Mouse (Mus musculus) cortical plate, adult 2 months (tissue): ENCODE data around the gene Rundc1. TPM values are rescaled to one million over a fixed set of nuclear protein-coding genes. Genes with fewer than 3 reads are reported as not detected.
"Not testable (repeated sequence)": the region's sequence is repeated elsewhere in the genome, so short reads cannot be mapped to it uniquely, and the experiment has no call there.

Experiments used
- H3K27ac ChIP-seq: fragments of 200-500 bp; 2 replicates; pipeline ENCODE4 v1.5.1; 2012; ENCODE audit warnings: low read length, control low read depth, inconsistent platforms; ENCODE audit not compliant: insufficient read depth
- H3K4me1 ChIP-seq: fragments of 200-500 bp; 2 replicates; pipeline ENCODE4 v1.6.1; 2011; ENCODE audit warnings: low read length; ENCODE audit not compliant: control insufficient read depth, insufficient read depth
- H3K4me3 ChIP-seq: fragments of 200-500 bp; 2 replicates; pipeline ENCODE4 v1.5.1; 2011; ENCODE audit warnings: mild to moderate bottlenecking, low read length, control low read depth; ENCODE audit not compliant: insufficient read depth
- CTCF ChIP-seq: fragments of 200-500 bp; IDR thresholded peaks from 2 replicates; pipeline ENCODE4 v1.5.1; 2011; ENCODE audit warnings: mild to moderate bottlenecking, control low read depth, low read length; ENCODE audit not compliant: insufficient read depth; ENCODE audit errors: extremely low read depth
- POLR2A ChIP-seq: fragments of 200-500 bp; IDR thresholded peaks from 2 replicates; pipeline ENCODE4 v1.6.1; 2011; ENCODE audit warnings: mild to moderate bottlenecking, low read length, control low read depth; ENCODE audit not compliant: insufficient read depth; ENCODE audit errors: extremely low read depth
- polyA plus RNA-seq: library from polyadenylated mRNA; depleted of rRNA; stranded (reverse); fragments of >200 nt; gene quantifications from 2 replicates; pipeline ENCODE4 v1.2.3, GENCODE M21; 2012

Rundc1 gene
- polyA plus RNA-seq, 1 experiment, result 38.8 TPM

GRCm38 (mm10) chr11:101465101-101465868, 40.4 kb downstream of the Rundc1 start:
- Histone ChIP-seq H3K27ac (peak overlapping the region; percentile 68), H3K4me1 (peaks cover 4% of the 10 kb centered on the region; the same call in 1 of the 2 replicates), H3K4me3 (peak overlapping the region; percentile 66)
- TF ChIP-seq POLR2A, result no peak
- TF ChIP-seq CTCF, result no peak

GRCm38 (mm10) chr11:101465869-101466551, 41.1 kb downstream of the Rundc1 start, which contains the start of gene Vat1:
Gene Vat1 (minus strand): TSS chr11:101466230.
- peaks cover 4% of the 10 kb centered on the region; the same call in 1 of the 2 replicates for H3K4me1 ChIP-seq
- peak within 1 kb of the TSS; percentile 68 for H3K27ac ChIP-seq
- peak within 1 kb of the TSS; percentile 66 for H3K4me3 ChIP-seq
- TF ChIP-seq CTCF, result no peak
- peak; percentile 61; the same call in 1 of the 2 replicates for TF ChIP-seq POLR2A

GRCm38 (mm10) chr11:101466552-101466950, 41.7 kb downstream of the Rundc1 start:
- H3K4me3 ChIP-seq, result peak overlapping the region; percentile 66; the same call in 1 of the 2 replicates
- not testable (repeated sequence) for H3K27ac ChIP-seq, H3K4me1 ChIP-seq

- Histone ChIP-seq H3K4me3 (peak overlapping the region; percentile 43), H3K4me1 (no peaks in the 10 kb centered on the region), H3K27ac (no peak overlapping the region)
- TF ChIP-seq CTCF (peak; percentile 56; the same call in 1 of the 2 replicates), POLR2A (no peak)
Measured at GRCm38 (mm10) chr11:101467477-101468262, 42.8 kb downstream of the Rundc1 start.

GRCm38 (mm10) chr11:101468263-101468688, 43.4 kb downstream of the Rundc1 start:
- H3K4me3 ChIP-seq, result peak overlapping the region; percentile 43
- no peak for TF ChIP-seq POLR2A
- no peak for TF ChIP-seq CTCF
- no peaks in the 10 kb centered on the region for H3K4me1 ChIP-seq
- H3K27ac ChIP-seq, result peak overlapping the region; percentile 52; the same call in 1 of the 2 replicates

- Histone ChIP-seq H3K4me1 (no peaks in the 10 kb centered on the region), H3K4me3 (peak overlapping the region; percentile 43)
- TF ChIP-seq CTCF (no peak), POLR2A (no peak)
Measured at GRCm38 (mm10) chr11:101468731-101469130, 43.8 kb downstream of the Rundc1 start.

GRCm38 (mm10) chr11:101469155-101469554, 44.3 kb downstream of the Rundc1 start:
- Histone ChIP-seq H3K4me1 (no peaks in the 10 kb centered on the region), H3K4me3 (peak overlapping the region; percentile 43; the same call in 1 of the 2 replicates), H3K27ac (no peak overlapping the region)
- TF ChIP-seq POLR2A (no peak), CTCF (no peak)

More at GRCm38 (mm10) chr11:101468731-101469130, 43.8 kb downstream of the Rundc1 start:
- peak overlapping the region; percentile 52; the same call in 1 of the 2 replicates for H3K27ac ChIP-seq

- no peak overlapping the region for H3K4me3 ChIP-seq
- TF ChIP-seq CTCF (no peak), POLR2A (no peak)
- no peak overlapping the region for H3K27ac ChIP-seq
- no peaks in the 10 kb centered on the region for H3K4me1 ChIP-seq
Measured at GRCm38 (mm10) chr11:101470206-101470605, 45.3 kb downstream of the Rundc1 start.

GRCm38 (mm10) chr11:101471926-101472325, 47.0 kb downstream of the Rundc1 start:
- H3K4me1 ChIP-seq, result no peaks in the 10 kb centered on the region
- no peak for TF ChIP-seq CTCF
- no peak for TF ChIP-seq POLR2A
- no peak overlapping the region for H3K4me3 ChIP-seq
- H3K27ac ChIP-seq, result no peak overlapping the region

GRCm38 (mm10) chr11:101472336-101472735, 47.5 kb downstream of the Rundc1 start:
- Histone ChIP-seq H3K4me1 (no peaks in the 10 kb centered on the region), H3K27ac (no peak overlapping the region), H3K4me3 (no peak overlapping the region)
- TF ChIP-seq POLR2A (no peak), CTCF (no peak)

GRCm38 (mm10) chr11:101473686-101474085, 48.8 kb downstream of the Rundc1 start:
- H3K4me3 ChIP-seq, H3K4me1 ChIP-seq, H3K27ac ChIP-seq: not testable (repeated sequence)
